Mouse (Mus musculus) limb, embryonic 14.5 days (tissue): ENCODE measurements around the gene Rpl27a. TPM values are rescaled to one million over a fixed set of nuclear protein-coding genes. Genes with fewer than 3 reads are reported as not detected.
A peak's percentile ranks its signal among the peaks of the same experiment; 100 is the strongest.

Experiments
- ATAC-seq: fragments of 200-750 bp; cut with Nextera tagmentation; 2 replicates; pipeline ENCODE4 v1.8.0; 2017; ENCODE audit warnings: low read depth, moderate number of reproducible peaks, moderate TSS enrichment; ENCODE audit not compliant: low FRiP score
- DNase-seq: peaks from one replicate; pipeline ENCODE4 v3.0.0-alpha.2; 2015; ENCODE audit warnings: low spot score
- H3K27ac ChIP-seq: fragments of 300-500 bp; sonication (generic); replicated peaks from 2 replicates; pipeline ENCODE4 v1.5.1; 2014; ENCODE audit warnings: low read depth, mild to moderate bottlenecking, low read length, moderate library complexity, mixed read lengths
- H3K27me3 ChIP-seq: fragments of 300-500 bp; sonication (generic); 2 replicates; pipeline ENCODE4 v1.6.1; 2014; ENCODE audit warnings: low read length, mixed read lengths; ENCODE audit not compliant: control insufficient read depth, insufficient read depth
- H3K36me3 ChIP-seq: fragments of 300-500 bp; sonication (generic); 2 replicates; pipeline ENCODE4 v1.6.1; 2014; ENCODE audit warnings: mild to moderate bottlenecking, low read length, moderate library complexity, mixed read lengths; ENCODE audit not compliant: control insufficient read depth, insufficient read depth
- H3K4me1 ChIP-seq: fragments of 300-500 bp; sonication (generic); 2 replicates; pipeline ENCODE4 v1.6.1; 2014; ENCODE audit warnings: antibody characterized with exemption, low read length, mixed read lengths; ENCODE audit not compliant: control insufficient read depth, insufficient read depth
- H3K4me2 ChIP-seq: fragments of 300-500 bp; sonication (generic); replicated peaks from 2 replicates; pipeline ENCODE4 v1.6.1; 2014; ENCODE audit warnings: low read depth, mild to moderate bottlenecking, low read length, moderate library complexity; ENCODE audit not compliant: severe bottlenecking
- H3K4me3 ChIP-seq: fragments of 300-500 bp; sonication (generic); replicated peaks from 2 replicates; pipeline ENCODE4 v1.5.1; 2014; ENCODE audit warnings: low read length
- H3K9ac ChIP-seq: fragments of 300-500 bp; sonication (generic); 2 replicates; pipeline ENCODE4 v1.6.1; 2014; ENCODE audit warnings: mild to moderate bottlenecking, low read depth, low read length, moderate library complexity; ENCODE audit not compliant: severe bottlenecking
- H3K9me3 ChIP-seq: fragments of 300-500 bp; sonication (generic); 2 replicates; pipeline ENCODE4 v1.6.1; 2016; ENCODE audit warnings: low read length; ENCODE audit not compliant: control insufficient read depth
- POLR2A ChIP-seq: fragments of 200-500 bp; IDR thresholded peaks from 2 replicates; pipeline ENCODE4 v1.8.0; 2012; ENCODE audit warnings: inconsistent platforms, mild to moderate bottlenecking, moderate library complexity, borderline replicate concordance; ENCODE audit not compliant: insufficient read depth, insufficient read length; ENCODE audit errors: extremely low read depth
- WGBS: fragments of 180-500 bp; shearing (Covaris S2); extraction: QIAGEN DNeasy Blood & Tissue Kit; methylation state at CpG from one replicate; pipeline ENCODE4 v1.1.7; 2014; 5-methylcytosine and 5-hydroxymethylcytosine counted together
- polyA plus RNA-seq, 2 experiments: library from polyadenylated mRNA; depleted of rRNA in 1 of 2; stranded (reverse) in 1 of 2; unstranded in 1 of 2; fragments of >200 nt; fragmentation: Nextera tagmentation in 1 of 2; extraction: Ambion mirVana in 1 of 2; gene quantifications; 2 replicates each; pipeline versions ENCODE4 v1.2.1 to v1.2.3; 2012 to 2014

The Rpl27a gene
- polyA plus RNA-seq, 2 experiments: 165 to 923 TPM

GRCm38 (mm10) chr7:109508034-109508433, 10.9 kb upstream of the Rpl27a start, which contains the start of gene Trim66:
Trim66 (minus strand) TSS chr7:109508134.
- Histone ChIP-seq H3K9me3 (no peaks in the 10 kb centered on the region), H3K36me3 (no peaks in the 10 kb centered on the region), H3K4me1 (peaks cover 4% of the 10 kb centered on the region; the same call in 1 of the 2 replicates), H3K4me2 (no peak within 1 kb of the TSS), H3K4me3 (no peak within 1 kb of the TSS), H3K9ac (no peak within 1 kb of the TSS; the same call in 1 of the 2 replicates), H3K27ac (no peak within 1 kb of the TSS), H3K27me3 (no peaks in the 10 kb centered on the region)
- WGBS: 88% methylated on average over 4 of the region's 4 CpGs
- ATAC-seq (no peak), DNase-seq (no peak)
- no peak for TF ChIP-seq POLR2A

- TF ChIP-seq POLR2A: no peak
- Histone ChIP-seq H3K27me3 (no peaks in the 10 kb centered on the region), H3K27ac (no peak overlapping the region), H3K9me3 (no peaks in the 10 kb centered on the region), H3K9ac (no peak overlapping the region), H3K4me3 (no peak overlapping the region), H3K36me3 (no peaks in the 10 kb centered on the region), H3K4me1 (peaks cover 4% of the 10 kb centered on the region; the same call in 1 of the 2 replicates), H3K4me2 (no peak overlapping the region)
- ATAC-seq (no peak), DNase-seq (no peak)
- 51% methylated on average over 2 of the region's 2 CpGs for WGBS
Observed at GRCm38 (mm10) chr7:109510799-109511198, 8.1 kb upstream of the Rpl27a start.

GRCm38 (mm10) chr7:109511838-109512237, 7.1 kb upstream of the Rpl27a start:
- no peak for DNase-seq
- Histone ChIP-seq H3K9ac (no peak overlapping the region), H3K27ac (no peak overlapping the region), H3K9me3 (no peaks in the 10 kb centered on the region), H3K27me3 (no peaks in the 10 kb centered on the region), H3K4me3 (no peak overlapping the region), H3K4me1 (peaks cover 4% of the 10 kb centered on the region; the same call in 1 of the 2 replicates), H3K36me3 (no peaks in the 10 kb centered on the region), H3K4me2 (no peak overlapping the region)
- no peak for ATAC-seq
- TF ChIP-seq POLR2A: no peak
- 89% methylated on average over 3 of the region's 3 CpGs for WGBS

- Histone ChIP-seq H3K9me3 (no peaks in the 10 kb centered on the region), H3K36me3 (peaks cover 14% of the 10 kb centered on the region), H3K4me2 (no peak overlapping the region), H3K27me3 (no peaks in the 10 kb centered on the region), H3K9ac (no peak overlapping the region), H3K4me3 (no peak overlapping the region), H3K27ac (no peak overlapping the region), H3K4me1 (peaks cover 20% of the 10 kb centered on the region)
- no peak for TF ChIP-seq POLR2A
- ATAC-seq (no peak), DNase-seq (no peak)
- 89% methylated on average over 3 of the region's 3 CpGs for WGBS
Observed at GRCm38 (mm10) chr7:109516500-109516899, 2.4 kb upstream of the Rpl27a start.

- peaks cover 20% of the 10 kb centered on the region for H3K4me1 ChIP-seq
- peak overlapping the region; percentile 99 for H3K9ac ChIP-seq
- peaks cover 31% of the 10 kb centered on the region for H3K36me3 ChIP-seq
- TF ChIP-seq POLR2A: no peak
- H3K4me2 ChIP-seq: peak overlapping the region; percentile 62
- H3K4me3 ChIP-seq: peak overlapping the region; percentile 90
- H3K27ac ChIP-seq: peak overlapping the region; percentile 97
- no peaks in the 10 kb centered on the region for H3K27me3 ChIP-seq
- 16% methylated on average over 10 of the region's 10 CpGs for WGBS
- H3K9me3 ChIP-seq: no peaks in the 10 kb centered on the region
- ATAC-seq (no peak), DNase-seq (no peak)
Observed at GRCm38 (mm10) chr7:109518036-109518681, 788 bp upstream of the Rpl27a start.
